Mouse (Mus musculus) kidney, embryonic 14.5 days (tissue): Measurements from ENCODE around the gene Slc25a24. TPM values are rescaled to one million over a fixed set of nuclear protein-coding genes. Genes with fewer than 3 reads are reported as not detected.
A peak's percentile ranks its signal among the peaks of the same experiment; 100 is the strongest.

Experiments used
- ATAC-seq: fragments of 200-750 bp; cut with Nextera tagmentation; 2 replicates; pipeline ENCODE4 v1.8.0; 2017; ENCODE audit warnings: moderate number of reproducible peaks, mild to moderate bottlenecking, moderate TSS enrichment, moderate library complexity; ENCODE audit not compliant: low FRiP score, low TSS enrichment
- H3K27ac ChIP-seq: fragments of 300-500 bp; sonication (generic); 2 replicates; pipeline ENCODE4 v1.5.1; 2014; ENCODE audit warnings: low read depth, mild to moderate bottlenecking, low read length, moderate library complexity, mixed read lengths
- H3K27me3 ChIP-seq: fragments of 300-500 bp; sonication (generic); 2 replicates; pipeline ENCODE4 v1.6.1; 2014; ENCODE audit warnings: mild to moderate bottlenecking, low read length; ENCODE audit not compliant: control insufficient read depth, insufficient read depth
- H3K36me3 ChIP-seq: fragments of 300-500 bp; sonication (generic); 2 replicates; pipeline ENCODE4 v1.6.1; 2014; ENCODE audit warnings: low read length, mixed read lengths; ENCODE audit not compliant: control insufficient read depth, insufficient read depth
- H3K4me1 ChIP-seq: fragments of 300-500 bp; sonication (generic); 2 replicates; pipeline ENCODE4 v1.6.1; 2014; ENCODE audit warnings: low read length, mixed read lengths; ENCODE audit not compliant: control insufficient read depth, insufficient read depth
- H3K4me2 ChIP-seq: fragments of 300-500 bp; sonication (generic); replicated peaks from 2 replicates; pipeline ENCODE4 v1.6.1; 2014; ENCODE audit warnings: low read depth, mild to moderate bottlenecking, low read length
- H3K4me3 ChIP-seq: fragments of 300-500 bp; sonication (generic); 2 replicates; pipeline ENCODE4 v1.5.1; 2014; ENCODE audit warnings: mild to moderate bottlenecking, low read length
- H3K9ac ChIP-seq: fragments of 300-500 bp; sonication (generic); 2 replicates; pipeline ENCODE4 v1.6.1; 2014; ENCODE audit warnings: low read depth, mild to moderate bottlenecking, low read length, moderate library complexity
- H3K9me3 ChIP-seq: fragments of 300-500 bp; sonication (generic); 2 replicates; pipeline ENCODE4 v1.6.1; 2016; ENCODE audit warnings: low read length; ENCODE audit not compliant: control insufficient read depth
- WGBS: fragments of 180-500 bp; shearing (Covaris S2); extraction: QIAGEN DNeasy Blood & Tissue Kit; methylation state at CpG from one replicate; pipeline ENCODE4 v1.1.7; 2014; 5-methylcytosine and 5-hydroxymethylcytosine counted together
- polyA plus RNA-seq: library from polyadenylated mRNA; unstranded; fragments of >200 nt; fragmentation: Nextera tagmentation; extraction: Ambion mirVana; gene quantifications from 2 replicates; pipeline ENCODE4 v1.2.1, GENCODE M21; 2014

Gene Slc25a24
- 17.6 and 25.1 TPM in 2 replicates for polyA plus RNA-seq

GRCm38 (mm10) chr3:109122641-109123530, at the start of gene Slc25a24:
Gene Slc25a24, plus strand, starts transcription at chr3:109123149.
- no peaks in the 10 kb centered on the region; the same call in 1 of the 2 replicates for H3K36me3 ChIP-seq
- H3K9ac ChIP-seq: peak within 1 kb of the TSS; percentile 67
- no peaks in the 10 kb centered on the region for H3K9me3 ChIP-seq
- H3K4me2 ChIP-seq: peak within 1 kb of the TSS; percentile 46
- peaks cover 12% of the 10 kb centered on the region; the same call in 1 of the 2 replicates for H3K4me1 ChIP-seq
- H3K4me3 ChIP-seq: peak within 1 kb of the TSS; percentile 56
- ATAC-seq: peak; percentile 95
- peak within 1 kb of the TSS; percentile 57; the same call in 1 of the 2 replicates for H3K27ac ChIP-seq
- 2% methylated on average over 25 of the region's 49 CpGs for WGBS
- no peaks in the 10 kb centered on the region for H3K27me3 ChIP-seq

GRCm38 (mm10) chr3:109080169-109080568, 42.8 kb upstream of the Slc25a24 start, which contains the start of gene Slc25a54:
Gene Slc25a54, plus strand, starts transcription at chr3:109080469.
- no peak within 1 kb of the TSS for H3K4me2 ChIP-seq
- no peaks in the 10 kb centered on the region for H3K4me1 ChIP-seq
- H3K36me3 ChIP-seq: no peaks in the 10 kb centered on the region
- H3K27ac ChIP-seq: no peak within 1 kb of the TSS
- no peak within 1 kb of the TSS for H3K9ac ChIP-seq
- no peaks in the 10 kb centered on the region for H3K9me3 ChIP-seq
- no peaks in the 10 kb centered on the region for H3K27me3 ChIP-seq
- no peak for ATAC-seq
- no peak within 1 kb of the TSS for H3K4me3 ChIP-seq
- 94% methylated on average over 17 of the region's 17 CpGs for WGBS

GRCm38 (mm10) chr3:109084418-109084817, 38.5 kb upstream of the Slc25a24 start:
- Histone ChIP-seq H3K27ac (no peak overlapping the region), H3K27me3 (no peaks in the 10 kb centered on the region), H3K4me2 (no peak overlapping the region), H3K9me3 (no peaks in the 10 kb centered on the region), H3K36me3 (no peaks in the 10 kb centered on the region), H3K4me1 (no peaks in the 10 kb centered on the region), H3K4me3 (no peak overlapping the region), H3K9ac (no peak overlapping the region)
- no peak for ATAC-seq
- 87% methylated on average over 2 of the region's 2 CpGs for WGBS

- 22% methylated on average over 2 of the region's 2 CpGs for WGBS
- no peaks in the 10 kb centered on the region for H3K27me3 ChIP-seq
- no peaks in the 10 kb centered on the region for H3K4me1 ChIP-seq
- ATAC-seq: no peak
- H3K4me2 ChIP-seq: no peak overlapping the region
- no peak overlapping the region for H3K9ac ChIP-seq
- no peaks in the 10 kb centered on the region for H3K36me3 ChIP-seq
- H3K27ac ChIP-seq: no peak overlapping the region
- no peaks in the 10 kb centered on the region for H3K9me3 ChIP-seq
- H3K4me3 ChIP-seq: no peak overlapping the region
Measured at GRCm38 (mm10) chr3:109088460-109088859, 34.5 kb upstream of the Slc25a24 start.

- H3K27ac ChIP-seq: no peak overlapping the region
- H3K4me3 ChIP-seq: no peak overlapping the region
- no peaks in the 10 kb centered on the region for H3K27me3 ChIP-seq
- no peaks in the 10 kb centered on the region for H3K36me3 ChIP-seq
- no peaks in the 10 kb centered on the region for H3K9me3 ChIP-seq
- no peaks in the 10 kb centered on the region for H3K4me1 ChIP-seq
- no peak overlapping the region for H3K9ac ChIP-seq
- no peak for ATAC-seq
- H3K4me2 ChIP-seq: no peak overlapping the region
- 39% methylated on average over 8 of the region's 8 CpGs for whole genome bisulfite sequencing
Measured at GRCm38 (mm10) chr3:109104702-109105101, 18.2 kb upstream of the Slc25a24 start.

- Histone ChIP-seq H3K36me3 (no peaks in the 10 kb centered on the region), H3K4me1 (no peaks in the 10 kb centered on the region), H3K27me3 (no peaks in the 10 kb centered on the region), H3K9me3 (peaks cover 3% of the 10 kb centered on the region; the same call in 1 of the 2 replicates), H3K27ac (no peak overlapping the region), H3K4me3 (no peak overlapping the region), H3K9ac (no peak overlapping the region), H3K4me2 (no peak overlapping the region)
- no peak for ATAC-seq
Measured at GRCm38 (mm10) chr3:109117136-109117535, 5.8 kb upstream of the Slc25a24 start.

- Histone ChIP-seq H3K27ac (no peak overlapping the region), H3K9me3 (no peaks in the 10 kb centered on the region), H3K4me1 (peaks cover 9% of the 10 kb centered on the region; the same call in 1 of the 2 replicates), H3K4me3 (no peak overlapping the region), H3K36me3 (no peaks in the 10 kb centered on the region), H3K9ac (no peak overlapping the region), H3K27me3 (no peaks in the 10 kb centered on the region), H3K4me2 (no peak overlapping the region)
- 83% methylated on average over 5 of the region's 5 CpGs for WGBS
- no peak for ATAC-seq
Measured at GRCm38 (mm10) chr3:109119562-109119961, 3.4 kb upstream of the Slc25a24 start.

- H3K9me3 ChIP-seq: no peaks in the 10 kb centered on the region
- H3K9ac ChIP-seq: no peak overlapping the region
- 74% methylated on average over 5 of the region's 5 CpGs for WGBS
- H3K4me2 ChIP-seq: no peak overlapping the region
- no peak overlapping the region for H3K4me3 ChIP-seq
- no peaks in the 10 kb centered on the region for H3K36me3 ChIP-seq
- no peaks in the 10 kb centered on the region for H3K27me3 ChIP-seq
- H3K4me1 ChIP-seq: peaks cover 9% of the 10 kb centered on the region; the same call in 1 of the 2 replicates
- ATAC-seq: no peak
- H3K27ac ChIP-seq: no peak overlapping the region
Measured at GRCm38 (mm10) chr3:109119973-109120372, 3.0 kb upstream of the Slc25a24 start.

- H3K27me3 ChIP-seq: no peaks in the 10 kb centered on the region
- peak overlapping the region; percentile 56 for H3K4me3 ChIP-seq
- H3K9me3 ChIP-seq: no peaks in the 10 kb centered on the region
- ATAC-seq: peak; percentile 4; the same call in 1 of the 2 replicates
- peak overlapping the region; percentile 57; the same call in 1 of the 2 replicates for H3K27ac ChIP-seq
- no peaks in the 10 kb centered on the region; the same call in 1 of the 2 replicates for H3K36me3 ChIP-seq
- peak overlapping the region; percentile 67 for H3K9ac ChIP-seq
- peaks cover 12% of the 10 kb centered on the region; the same call in 1 of the 2 replicates for H3K4me1 ChIP-seq
- peak overlapping the region; percentile 46 for H3K4me2 ChIP-seq
- 3% methylated on average over 8 of the region's 8 CpGs for WGBS
Measured at GRCm38 (mm10) chr3:109123531-109123981, 607 bp downstream of the Slc25a24 start.
